Mouse (Mus musculus): ENCODE data around the gene Slco1a5. TPM values are rescaled to one million over a fixed set of nuclear protein-coding genes. Genes with fewer than 3 reads are reported as not detected.
"Not testable (repeated sequence)": the region's sequence is repeated elsewhere in the genome, so short reads cannot be mapped to it uniquely, and the experiment has no call there.

Slco1a5 gene
- polyA plus RNA-seq, 1 experiment from 2014 or later: not detected

DNA sequence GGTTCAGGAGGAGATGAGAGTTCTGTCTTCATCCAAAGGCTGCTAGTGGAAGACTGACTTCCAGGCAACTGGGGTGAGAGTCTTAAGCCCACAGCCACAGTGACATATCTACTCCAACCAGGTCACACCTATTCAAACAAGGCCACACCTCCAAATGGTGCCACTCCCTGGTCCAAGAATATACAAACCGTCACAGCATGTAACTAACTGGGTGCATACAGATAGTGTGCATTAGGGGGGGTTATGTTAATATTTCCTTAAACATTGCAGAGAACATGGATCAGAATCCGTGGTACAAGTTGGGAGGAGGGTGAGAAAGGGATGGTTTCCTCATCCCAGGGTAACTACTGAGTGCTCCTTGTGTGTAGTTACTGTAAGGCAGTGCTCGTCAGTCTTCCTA is 29.3 kb upstream of the Slco1a5 start:
- not testable (repeated sequence) for H3K4me2 ChIP-seq; ATAC-seq (replicated peaks; ENCODE audit: insufficient number of reproducible peaks, low FRiP score, low TSS enrichment); H3K36me3 ChIP-seq (ENCODE audit: control insufficient read depth, insufficient read depth, low read length); H3K9me3 ChIP-seq (replicated peaks; ENCODE audit: control insufficient read depth, low read length); H3K4me1 ChIP-seq (ENCODE audit: control insufficient read depth, insufficient read depth, low read length); H3K27me3 ChIP-seq (ENCODE audit: control insufficient read depth, insufficient read depth, low read length); H3K9ac ChIP-seq (ENCODE audit: low read depth, low read length); H3K4me3 ChIP-seq (ENCODE audit: low read depth, low read length); H3K27ac ChIP-seq (ENCODE audit: low read depth, low read length)
- 84% methylated on average over 3 of the region's 3 CpGs for WGBS (ENCODE audit: insufficient replicate concordance)

DNA sequence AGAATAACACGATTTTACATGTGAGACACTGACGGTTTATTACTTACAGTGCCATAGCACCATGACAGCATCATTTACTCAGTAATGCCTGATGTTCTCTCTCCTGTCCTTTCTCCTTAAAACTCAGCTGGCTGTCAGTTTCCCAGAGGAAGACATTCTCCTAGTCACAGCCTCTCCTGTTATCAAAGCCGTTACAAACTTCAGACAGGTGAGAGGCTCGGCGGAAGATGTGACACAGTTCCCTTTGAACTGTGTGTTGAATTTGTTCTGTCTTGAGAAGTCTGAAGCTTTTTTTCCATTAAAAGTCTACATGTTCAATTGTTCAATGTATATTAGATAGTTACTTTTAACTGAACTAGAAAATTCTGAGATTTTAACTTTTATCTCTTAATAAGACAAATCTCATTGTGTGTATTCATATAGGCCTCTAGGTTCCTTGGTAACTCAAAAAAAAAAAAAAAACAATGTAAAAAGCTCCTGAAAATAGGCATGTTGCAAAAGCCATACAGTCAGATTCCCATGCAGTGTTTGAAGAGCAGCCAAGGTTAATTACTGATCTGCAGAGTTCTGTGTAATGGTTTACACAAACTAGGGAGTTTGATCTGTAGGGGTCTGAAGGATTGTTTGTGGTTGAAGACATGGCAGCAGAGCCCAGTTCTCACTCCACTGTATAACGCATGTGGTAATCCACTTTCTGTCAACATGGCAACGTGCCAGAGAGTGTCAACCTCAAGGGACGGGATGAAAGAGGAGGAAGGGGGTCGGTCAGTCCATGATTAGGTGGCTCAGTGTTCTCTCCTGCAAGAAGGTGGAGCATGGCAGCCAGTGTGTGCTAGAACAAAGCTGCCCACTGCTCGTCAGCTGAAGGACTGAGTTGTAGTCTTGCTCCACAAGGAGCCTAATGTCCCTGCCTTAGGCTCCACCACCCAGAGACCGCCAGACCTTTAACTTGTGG is 24.9 kb upstream of the Slco1a5 start:
- Histone ChIP-seq H3K27ac (ENCODE audit: low read depth, low read length) (no peak overlapping the region), H3K36me3 (ENCODE audit: control insufficient read depth, insufficient read depth, low read length) (peaks cover 3% of the 10 kb centered on the region; the same call in 1 of the 2 replicates), H3K4me2 (no peak overlapping the region), H3K9me3 (replicated peaks; ENCODE audit: control insufficient read depth, low read length) (no peaks in the 10 kb centered on the region), H3K27me3 (ENCODE audit: control insufficient read depth, insufficient read depth, low read length) (no peaks in the 10 kb centered on the region), H3K9ac (ENCODE audit: low read depth, low read length) (no peak overlapping the region), H3K4me1 (ENCODE audit: control insufficient read depth, insufficient read depth, low read length) (peaks cover 4% of the 10 kb centered on the region; the same call in 1 of the 2 replicates), H3K4me3 (ENCODE audit: low read depth, low read length) (no peak overlapping the region)
- WGBS (ENCODE audit: insufficient replicate concordance): 74% methylated on average over 11 of the region's 11 CpGs
- no peak for ATAC-seq (replicated peaks; ENCODE audit: insufficient number of reproducible peaks, low FRiP score, low TSS enrichment)

DNA sequence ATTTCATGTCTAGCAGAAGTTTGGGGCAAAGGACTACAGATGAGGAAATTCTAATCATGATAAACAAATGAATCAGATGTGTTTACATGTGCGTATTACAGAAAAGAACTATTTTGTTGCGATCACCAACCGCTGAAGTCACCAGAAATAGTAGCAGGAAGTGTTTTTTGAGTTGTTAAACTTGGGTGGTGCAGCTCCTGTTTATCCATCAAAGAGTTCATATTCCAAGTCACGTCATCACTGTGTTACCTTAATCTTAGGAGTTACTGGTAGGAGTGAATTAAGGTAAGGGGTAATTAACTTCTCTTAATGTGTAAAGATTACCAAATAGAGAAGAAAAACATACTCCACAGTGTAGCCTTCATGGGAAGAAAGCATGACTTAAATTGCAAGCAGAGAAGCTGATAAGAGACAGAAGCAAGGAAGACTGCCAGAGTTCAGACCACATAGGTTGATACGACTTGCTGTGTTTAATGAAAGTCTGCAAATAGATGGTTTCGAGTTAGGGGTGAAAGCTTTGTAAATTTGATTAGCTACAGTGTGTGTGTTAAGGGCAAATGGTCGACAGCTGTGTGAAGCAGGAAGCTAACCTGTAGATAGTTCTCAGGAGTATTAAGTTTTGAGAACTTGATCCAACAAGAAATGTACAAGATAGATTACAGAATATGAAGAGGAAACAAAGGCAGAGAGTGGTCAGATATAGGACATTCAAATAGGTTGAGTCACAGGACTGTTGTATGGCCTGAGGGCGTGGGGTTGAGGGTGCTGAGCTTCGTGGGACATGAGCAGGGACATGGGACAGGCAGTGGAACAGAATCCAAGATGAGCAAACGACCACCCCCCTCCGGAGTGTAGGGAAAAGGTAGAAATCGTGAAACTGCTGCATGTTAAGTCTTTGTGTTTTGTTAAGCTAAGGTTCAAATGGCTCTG is 23.7 kb upstream of the Slco1a5 start:
- H3K36me3 ChIP-seq (ENCODE audit: control insufficient read depth, insufficient read depth, low read length): peaks cover 3% of the 10 kb centered on the region; the same call in 1 of the 2 replicates
- 49% methylated on average over 12 of the region's 12 CpGs for WGBS (ENCODE audit: insufficient replicate concordance)
- no peaks in the 10 kb centered on the region for H3K9me3 ChIP-seq (replicated peaks; ENCODE audit: control insufficient read depth, low read length)
- no peak overlapping the region; the same call in 1 of the 2 replicates for H3K27ac ChIP-seq (ENCODE audit: low read depth, low read length)
- no peaks in the 10 kb centered on the region for H3K27me3 ChIP-seq (ENCODE audit: control insufficient read depth, insufficient read depth, low read length)
- ATAC-seq (replicated peaks; ENCODE audit: insufficient number of reproducible peaks, low FRiP score, low TSS enrichment): 0 out of 2 replicates have a peak, but pooled peaks have one; percentile 9
- H3K4me3 ChIP-seq (ENCODE audit: low read depth, low read length): peak overlapping the region; percentile 83
- H3K9ac ChIP-seq (ENCODE audit: low read depth, low read length): peak overlapping the region; percentile 78
- H3K4me1 ChIP-seq (ENCODE audit: control insufficient read depth, insufficient read depth, low read length): peaks cover 4% of the 10 kb centered on the region; the same call in 1 of the 2 replicates
- peak overlapping the region; percentile 67 for H3K4me2 ChIP-seq

DNA sequence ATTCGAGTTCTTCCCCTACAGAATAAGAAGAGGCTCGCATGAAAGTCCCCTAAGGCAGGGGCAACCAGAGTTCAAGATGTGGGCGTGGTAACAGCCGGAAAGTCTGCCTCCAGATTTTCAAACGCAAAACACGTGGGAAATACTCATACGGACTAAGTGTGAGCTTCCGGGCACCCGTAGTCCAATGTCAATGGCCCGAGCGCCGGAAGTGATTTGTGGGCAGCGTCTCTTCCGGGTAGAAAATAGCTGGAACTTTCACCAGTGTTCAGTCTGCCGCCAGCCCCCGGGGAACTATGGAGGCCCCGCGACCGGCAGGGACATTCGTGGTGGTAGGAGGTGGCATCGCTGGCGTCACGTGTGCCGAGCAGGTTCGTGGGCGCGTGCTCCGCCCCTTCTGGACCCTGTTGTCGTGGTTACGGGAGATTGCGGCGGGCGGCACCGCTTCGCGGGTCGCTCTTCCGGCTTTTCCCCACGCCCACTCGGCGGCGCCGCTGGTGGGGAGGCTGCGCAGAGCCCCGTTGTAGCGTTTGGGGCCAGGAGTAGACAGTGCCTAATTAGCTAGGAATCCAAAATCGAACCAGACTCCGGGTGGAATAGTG is 22.8 kb upstream of the Slco1a5 start, which contains the start of gene Pyroxd1:
TSS of gene Pyroxd1 (plus strand) at position 215 of the 599 bp plus-strand sequence.
- WGBS (ENCODE audit: insufficient replicate concordance): 1% methylated on average over 48 of the region's 48 CpGs
- peak within 1 kb of the TSS; percentile 67 for H3K4me2 ChIP-seq
- peak within 1 kb of the TSS; percentile 78 for H3K9ac ChIP-seq (ENCODE audit: low read depth, low read length)
- ATAC-seq (replicated peaks; ENCODE audit: insufficient number of reproducible peaks, low FRiP score, low TSS enrichment): peak; percentile 93
- peak within 1 kb of the TSS; percentile 83 for H3K4me3 ChIP-seq (ENCODE audit: low read depth, low read length)
- H3K36me3 ChIP-seq (ENCODE audit: control insufficient read depth, insufficient read depth, low read length): no peaks in the 10 kb centered on the region
- peaks cover 4% of the 10 kb centered on the region; the same call in 1 of the 2 replicates for H3K4me1 ChIP-seq (ENCODE audit: control insufficient read depth, insufficient read depth, low read length)
- H3K9me3 ChIP-seq (replicated peaks; ENCODE audit: control insufficient read depth, low read length): no peaks in the 10 kb centered on the region
- peak within 1 kb of the TSS; percentile 79 for H3K27ac ChIP-seq (ENCODE audit: low read depth, low read length)
- H3K27me3 ChIP-seq (ENCODE audit: control insufficient read depth, insufficient read depth, low read length): no peaks in the 10 kb centered on the region

DNA sequence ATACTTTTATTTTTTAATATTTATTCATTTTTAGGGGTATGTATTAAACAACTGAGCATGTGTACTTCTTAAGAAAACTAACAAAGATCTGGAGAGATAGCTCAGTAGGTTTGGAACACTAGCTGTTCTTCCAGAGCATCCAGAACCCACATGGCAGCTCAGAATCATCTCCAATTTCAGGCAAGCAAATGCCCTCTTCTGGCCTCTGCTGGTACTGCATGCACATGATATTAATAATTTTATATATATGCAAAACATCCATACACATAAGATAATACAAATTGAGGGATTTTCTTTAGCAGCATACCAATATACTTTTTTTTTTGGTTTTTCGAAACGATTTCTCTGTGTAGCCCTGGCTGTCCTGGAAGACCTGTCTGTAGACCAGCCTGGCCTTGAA is 20.8 kb upstream of the Slco1a5 start:
- Histone ChIP-seq H3K4me1 (ENCODE audit: control insufficient read depth, insufficient read depth, low read length) (peaks cover 4% of the 10 kb centered on the region; the same call in 1 of the 2 replicates), H3K4me2 (no peak overlapping the region), H3K27me3 (ENCODE audit: control insufficient read depth, insufficient read depth, low read length) (no peaks in the 10 kb centered on the region), H3K4me3 (ENCODE audit: low read depth, low read length) (no peak overlapping the region), H3K27ac (ENCODE audit: low read depth, low read length) (no peak overlapping the region), H3K36me3 (ENCODE audit: control insufficient read depth, insufficient read depth, low read length) (no peaks in the 10 kb centered on the region), H3K9me3 (replicated peaks; ENCODE audit: control insufficient read depth, low read length) (no peaks in the 10 kb centered on the region), H3K9ac (ENCODE audit: low read depth, low read length) (no peak overlapping the region)
- 56% methylated on average over 2 of the region's 2 CpGs for WGBS (ENCODE audit: insufficient replicate concordance)
- no peak for ATAC-seq (replicated peaks; ENCODE audit: insufficient number of reproducible peaks, low FRiP score, low TSS enrichment)

DNA sequence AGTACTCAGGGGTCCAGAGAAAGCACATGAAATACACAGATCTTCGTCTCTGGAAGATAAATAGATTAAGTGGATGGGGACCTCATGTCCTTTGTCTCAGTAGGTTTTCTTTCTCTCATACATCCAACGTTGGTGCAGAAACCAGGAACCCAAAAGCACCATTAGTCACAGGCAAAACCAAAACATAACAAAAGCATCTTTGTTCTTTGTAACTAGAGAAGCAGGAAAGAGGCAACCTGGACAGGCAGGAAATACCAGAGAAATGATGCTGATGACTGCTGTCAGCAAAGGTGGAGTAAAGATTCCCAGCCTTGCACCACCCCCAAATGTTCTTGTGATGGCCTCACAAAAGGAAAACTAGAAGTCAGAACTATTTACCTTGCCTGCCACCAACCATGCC is 16.8 kb upstream of the Slco1a5 start:
- 29% methylated on average over 2 of the region's 2 CpGs for WGBS (ENCODE audit: insufficient replicate concordance)
- Histone ChIP-seq H3K4me1 (ENCODE audit: control insufficient read depth, insufficient read depth, low read length) (no peaks in the 10 kb centered on the region), H3K4me2 (no peak overlapping the region), H3K9ac (ENCODE audit: low read depth, low read length) (no peak overlapping the region), H3K36me3 (ENCODE audit: control insufficient read depth, insufficient read depth, low read length) (no peaks in the 10 kb centered on the region), H3K9me3 (replicated peaks; ENCODE audit: control insufficient read depth, low read length) (no peaks in the 10 kb centered on the region), H3K27ac (ENCODE audit: low read depth, low read length) (no peak overlapping the region), H3K4me3 (ENCODE audit: low read depth, low read length) (no peak overlapping the region), H3K27me3 (ENCODE audit: control insufficient read depth, insufficient read depth, low read length) (no peaks in the 10 kb centered on the region)
- ATAC-seq (replicated peaks; ENCODE audit: insufficient number of reproducible peaks, low FRiP score, low TSS enrichment): no peak

DNA sequence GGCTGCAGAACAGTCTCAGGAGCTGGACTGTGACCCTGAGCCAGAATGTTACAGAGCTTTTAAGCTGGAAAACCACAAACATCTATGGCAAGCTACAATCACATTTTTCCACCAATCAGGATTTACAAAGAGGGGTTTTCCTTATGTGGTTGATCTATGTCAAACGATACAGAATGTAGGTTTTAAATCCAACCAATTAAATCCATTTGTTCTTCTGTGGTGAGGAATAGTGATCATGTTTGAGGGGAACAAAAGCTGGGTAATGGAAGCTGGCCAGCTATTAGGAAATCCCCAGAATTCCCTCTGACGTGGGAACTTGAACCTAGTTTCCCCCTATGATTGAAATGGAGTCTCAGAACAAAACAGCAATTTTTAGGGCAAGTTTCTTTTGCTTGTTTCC is 16.2 kb upstream of the Slco1a5 start:
- no peak for ATAC-seq (replicated peaks; ENCODE audit: insufficient number of reproducible peaks, low FRiP score, low TSS enrichment)
- Histone ChIP-seq H3K36me3 (ENCODE audit: control insufficient read depth, insufficient read depth, low read length) (no peaks in the 10 kb centered on the region), H3K27me3 (ENCODE audit: control insufficient read depth, insufficient read depth, low read length) (no peaks in the 10 kb centered on the region), H3K4me3 (ENCODE audit: low read depth, low read length) (no peak overlapping the region), H3K27ac (ENCODE audit: low read depth, low read length) (no peak overlapping the region), H3K4me2 (no peak overlapping the region), H3K9me3 (replicated peaks; ENCODE audit: control insufficient read depth, low read length) (no peaks in the 10 kb centered on the region), H3K9ac (ENCODE audit: low read depth, low read length) (no peak overlapping the region), H3K4me1 (ENCODE audit: control insufficient read depth, insufficient read depth, low read length) (no peaks in the 10 kb centered on the region)
- WGBS (ENCODE audit: insufficient replicate concordance): 60% methylated on average over 2 of the region's 2 CpGs

DNA sequence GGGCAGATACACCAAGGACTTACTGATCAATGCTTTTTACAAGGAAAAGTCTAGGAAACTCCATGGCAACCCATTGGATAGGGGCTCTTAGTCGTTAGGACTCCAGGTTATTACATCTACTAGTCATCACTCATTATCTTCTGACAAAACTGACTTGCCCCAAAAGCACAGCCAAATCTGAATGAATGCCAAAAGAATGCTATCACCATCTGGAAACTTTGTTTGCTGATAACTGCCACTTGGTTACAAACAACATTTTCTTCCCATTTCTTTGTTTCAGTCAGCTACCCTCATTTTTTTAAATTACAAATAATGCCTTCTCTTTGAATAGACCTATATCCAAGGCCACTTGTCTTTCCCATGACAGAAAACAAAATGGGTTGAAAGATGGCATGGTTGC is 6.4 kb upstream of the Slco1a5 start:
- no peaks in the 10 kb centered on the region for H3K4me1 ChIP-seq (ENCODE audit: control insufficient read depth, insufficient read depth, low read length)
- H3K36me3 ChIP-seq (ENCODE audit: control insufficient read depth, insufficient read depth, low read length): no peaks in the 10 kb centered on the region
- H3K27ac ChIP-seq (ENCODE audit: low read depth, low read length): no peak overlapping the region
- no peak overlapping the region for H3K9ac ChIP-seq (ENCODE audit: low read depth, low read length)
- H3K9me3 ChIP-seq (replicated peaks; ENCODE audit: control insufficient read depth, low read length): no peaks in the 10 kb centered on the region
- H3K4me3 ChIP-seq (ENCODE audit: low read depth, low read length): no peak overlapping the region
- 67% methylated on average over 1 of the region's 1 CpGs for WGBS (ENCODE audit: insufficient replicate concordance)
- no peak for ATAC-seq (replicated peaks; ENCODE audit: insufficient number of reproducible peaks, low FRiP score, low TSS enrichment)
- no peaks in the 10 kb centered on the region for H3K27me3 ChIP-seq (ENCODE audit: control insufficient read depth, insufficient read depth, low read length)
- H3K4me2 ChIP-seq: no peak overlapping the region
